Mouse (Mus musculus): ENCODE results near the gene Uba1.
A peak's percentile ranks its signal among the peaks of the same experiment; 100 is the strongest.

Gene Uba1

GRCm38 (mm10) chrX:20658026-20658652 is at the start of gene Uba1:
Uba1 (plus strand) TSS chrX:20658326.
- peak; percentile 76 for DNase-seq (ENCODE audit: low spot score)

- DNase-seq (ENCODE audit: low spot score): no peak
These were observed 49.6 kb upstream of the Uba1 start for GRCm38 (mm10) chrX:20608500-20608899.

- DNase-seq (ENCODE audit: low spot score): peak; percentile 29
These were observed 41.3 kb upstream of the Uba1 start for GRCm38 (mm10) chrX:20616861-20617175.

- peak; percentile 85 for DNase-seq (ENCODE audit: low spot score)
These were observed 40.8 kb upstream of the Uba1 start, which contains the start of the genes Rbm10 and Ndufb11 for GRCm38 (mm10) chrX:20617176-20617902. Rbm10 (plus strand) TSS chrX:20617503. Ndufb11 (minus strand) TSS chrX:20617619.

- peak; percentile 26 for DNase-seq (ENCODE audit: low spot score)
These were observed 40.2 kb upstream of the Uba1 start for GRCm38 (mm10) chrX:20617903-20618399.

GRCm38 (mm10) chrX:20638141-20638540 is 20.0 kb upstream of the Uba1 start:
- no peak for DNase-seq (ENCODE audit: low spot score)

GRCm38 (mm10) chrX:20644780-20645179 is 13.3 kb upstream of the Uba1 start:
- DNase-seq (ENCODE audit: low spot score): no peak

- no peak for DNase-seq (ENCODE audit: low spot score)
These were observed 533 bp upstream of the Uba1 start for GRCm38 (mm10) chrX:20657593-20657992.

- no peak for DNase-seq (ENCODE audit: low spot score)
These were observed 823 bp downstream of the Uba1 start for GRCm38 (mm10) chrX:20658891-20659406.

GRCm38 (mm10) chrX:20662317-20662715 is 4.2 kb downstream of the Uba1 start:
- no peak for DNase-seq (ENCODE audit: low spot score)

GRCm38 (mm10) chrX:20662716-20663443 is 4.8 kb downstream of the Uba1 start:
- peak; percentile 93 for DNase-seq (ENCODE audit: low spot score)

- DNase-seq (ENCODE audit: low spot score): no peak
These were observed 5.3 kb downstream of the Uba1 start for GRCm38 (mm10) chrX:20663444-20663790.

GRCm38 (mm10) chrX:20687519-20688067 is 29.5 kb downstream of the Uba1 start, which contains the start of gene Cdk16:
Cdk16 (plus strand) TSS chrX:20687954.
- peak; percentile 95 for DNase-seq (ENCODE audit: low spot score)

GRCm38 (mm10) chrX:20688068-20688547 is 30.0 kb downstream of the Uba1 start:
- DNase-seq (ENCODE audit: low spot score): peak; percentile 80

GRCm38 (mm10) chrX:20688615-20689014 is 30.5 kb downstream of the Uba1 start:
- peak; percentile 34 for DNase-seq (ENCODE audit: low spot score)

- DNase-seq (ENCODE audit: low spot score): no peak
These were observed 33.4 kb downstream of the Uba1 start for GRCm38 (mm10) chrX:20691566-20691965.

- DNase-seq (ENCODE audit: low spot score): no peak
These were observed 34.5 kb downstream of the Uba1 start for GRCm38 (mm10) chrX:20692616-20693015.

GRCm38 (mm10) chrX:20695842-20696241 is 37.7 kb downstream of the Uba1 start:
- DNase-seq (ENCODE audit: low spot score): no peak

GRCm38 (mm10) chrX:20703741-20704290 is 45.7 kb downstream of the Uba1 start, which contains the start of gene Usp11:
Usp11 (plus strand) TSS chrX:20703906.
- no peak for DNase-seq (ENCODE audit: low spot score)

GRCm38 (mm10) chrX:20704295-20705082 is 46.4 kb downstream of the Uba1 start:
- DNase-seq (ENCODE audit: low spot score): peak; percentile 85

GRCm38 (mm10) chrX:20705083-20705402 is 46.9 kb downstream of the Uba1 start:
- no peak for DNase-seq (ENCODE audit: low spot score)
